Mouse (Mus musculus): ENCODE data around the gene Prokr2. TPM values are rescaled to one million over a fixed set of nuclear protein-coding genes. Genes with fewer than 3 reads are reported as not detected.
"Not testable (repeated sequence)": the region's sequence is repeated elsewhere in the genome, so short reads cannot be mapped to it uniquely, and the experiment has no call there.

The Prokr2 gene
- polyA plus RNA-seq, 1 experiment = 0.10 TPM

DNA sequence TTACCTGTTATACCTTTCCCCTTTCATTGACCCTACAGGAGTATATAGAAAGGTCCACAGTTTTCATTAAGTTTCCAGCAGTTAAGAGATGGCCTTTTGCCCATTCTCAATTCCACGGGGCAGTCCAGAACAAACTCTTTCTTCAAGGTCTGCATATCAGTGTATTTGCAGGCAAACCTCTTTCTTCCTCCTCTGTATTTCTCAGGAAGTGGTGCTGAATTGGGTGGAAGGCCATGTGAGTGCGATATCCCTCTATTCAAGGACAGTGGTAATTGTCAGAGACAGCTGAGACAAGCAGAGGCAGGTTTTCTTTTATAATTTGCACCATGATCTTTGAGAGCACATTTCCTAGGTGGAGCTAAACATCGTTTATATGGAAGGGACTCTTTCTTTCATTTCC lies 16.8 kb downstream of the Prokr2 start:
- H3K27me3 ChIP-seq (replicated peaks) = peaks cover under 1% of the 10 kb centered on the region
- peaks cover 4% of the 10 kb centered on the region for H3K4me1 ChIP-seq
- H3K36me3 ChIP-seq (replicated peaks; ENCODE audit: low read length) = no peaks in the 10 kb centered on the region
- peaks cover 14% of the 10 kb centered on the region for H3K9me3 ChIP-seq
- H3K4me3 ChIP-seq (replicated peaks) = no peak overlapping the region
- TF ChIP-seq FLI1 (IDR thresholded peaks at IDR 0.05; ENCODE audit: low read length) (no peak), GATA1 (IDR thresholded peaks at IDR 0.05; ENCODE audit: borderline replicate concordance, low read length) (no peak)

GRCm38 (mm10) chr2:132343846-132344245 lies 41.4 kb downstream of the Prokr2 start:
- TF ChIP-seq FLI1 (IDR thresholded peaks at IDR 0.05; ENCODE audit: low read length) (no peak), GATA1 (IDR thresholded peaks at IDR 0.05; ENCODE audit: borderline replicate concordance, low read length) (no peak)
- H3K36me3 ChIP-seq (replicated peaks; ENCODE audit: low read length) = no peaks in the 10 kb centered on the region
- H3K27me3 ChIP-seq (replicated peaks) = no peaks in the 10 kb centered on the region
- peaks cover 13% of the 10 kb centered on the region for H3K9me3 ChIP-seq
- H3K4me1 ChIP-seq = peaks cover 12% of the 10 kb centered on the region
- H3K4me3 ChIP-seq (replicated peaks) = no peak overlapping the region

DNA sequence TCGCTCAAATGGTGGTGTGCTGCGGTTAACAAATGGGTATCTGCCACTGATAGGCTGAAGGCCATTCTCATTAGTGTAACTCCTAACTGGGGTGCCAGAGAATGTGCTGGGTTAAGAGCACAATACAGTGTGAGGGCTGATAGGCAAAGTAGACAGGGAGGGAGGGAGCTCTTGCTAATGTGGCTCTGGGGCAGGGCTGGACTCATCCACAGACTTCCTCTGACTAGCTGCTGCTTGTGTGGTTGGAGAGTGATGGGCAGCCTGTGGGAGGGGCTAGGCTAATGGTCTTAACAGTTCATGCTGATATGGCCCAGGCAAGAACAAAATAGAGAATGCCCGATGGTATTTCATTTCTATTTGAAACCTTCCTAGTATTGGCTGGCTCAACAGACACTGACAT lies 44.0 kb downstream of the Prokr2 start:
- peaks cover 13% of the 10 kb centered on the region for H3K9me3 ChIP-seq
- peaks cover 12% of the 10 kb centered on the region for H3K4me1 ChIP-seq
- no peak overlapping the region for H3K4me3 ChIP-seq (replicated peaks)
- no peaks in the 10 kb centered on the region for H3K27me3 ChIP-seq (replicated peaks)
- no peak for TF ChIP-seq FLI1 (IDR thresholded peaks at IDR 0.05; ENCODE audit: low read length)
- no peak for TF ChIP-seq GATA1 (IDR thresholded peaks at IDR 0.05; ENCODE audit: borderline replicate concordance, low read length)
- no peaks in the 10 kb centered on the region for H3K36me3 ChIP-seq (replicated peaks; ENCODE audit: low read length)

- no peaks in the 10 kb centered on the region for H3K27me3 ChIP-seq (replicated peaks)
- H3K9me3 ChIP-seq = peaks cover 13% of the 10 kb centered on the region
- TF ChIP-seq GATA1 (IDR thresholded peaks at IDR 0.05; ENCODE audit: borderline replicate concordance, low read length) (no peak), FLI1 (IDR thresholded peaks at IDR 0.05; ENCODE audit: low read length) (no peak)
- no peak overlapping the region for H3K4me3 ChIP-seq (replicated peaks)
- H3K4me1 ChIP-seq = peaks cover 12% of the 10 kb centered on the region
- no peaks in the 10 kb centered on the region for H3K36me3 ChIP-seq (replicated peaks; ENCODE audit: low read length)
Measured at GRCm38 (mm10) chr2:132340350-132340749, 44.9 kb downstream of the Prokr2 start.

DNA sequence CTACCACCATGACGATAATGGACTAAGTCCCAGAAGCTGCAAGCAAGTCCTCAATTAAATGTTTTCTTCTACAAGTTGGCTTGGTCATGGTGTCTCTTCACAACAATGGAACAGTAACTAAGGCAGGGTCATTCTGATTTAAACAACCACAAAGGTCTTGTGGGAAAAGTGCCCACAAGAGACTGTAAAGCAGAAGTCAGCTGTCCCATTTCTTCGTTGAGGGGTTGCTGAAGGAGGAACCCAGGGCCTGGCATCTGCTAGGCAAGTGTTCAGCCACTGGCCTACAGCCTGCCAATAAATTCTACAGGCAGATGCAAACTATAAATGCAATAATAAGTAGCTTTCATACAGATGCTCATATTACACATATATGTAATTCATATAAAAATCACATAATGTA lies 48.0 kb downstream of the Prokr2 start:
- H3K4me3 ChIP-seq (replicated peaks) = no peak overlapping the region
- H3K36me3 ChIP-seq (replicated peaks; ENCODE audit: low read length) = no peaks in the 10 kb centered on the region
- H3K4me1 ChIP-seq = peaks cover 12% of the 10 kb centered on the region
- H3K9me3 ChIP-seq = peaks cover 4% of the 10 kb centered on the region; the same call in 1 of the 2 replicates
- no peaks in the 10 kb centered on the region for H3K27me3 ChIP-seq (replicated peaks)
- no peak for TF ChIP-seq GATA1 (IDR thresholded peaks at IDR 0.05; ENCODE audit: borderline replicate concordance, low read length)
- TF ChIP-seq FLI1 (IDR thresholded peaks at IDR 0.05; ENCODE audit: low read length) = no peak

GRCm38 (mm10) chr2:132323541-132323940 lies 61.7 kb downstream of the Prokr2 start:
- Histone ChIP-seq H3K27me3 (replicated peaks) (peaks cover 18% of the 10 kb centered on the region), H3K36me3 (replicated peaks; ENCODE audit: low read length) (no peaks in the 10 kb centered on the region), H3K4me3 (replicated peaks) (no peak overlapping the region)

GRCm38 (mm10) chr2:132320516-132320915 lies 64.7 kb downstream of the Prokr2 start:
- TF ChIP-seq GATA1 (IDR thresholded peaks at IDR 0.05; ENCODE audit: borderline replicate concordance, low read length) = no peak
- TF ChIP-seq FLI1 (IDR thresholded peaks at IDR 0.05; ENCODE audit: low read length) = no peak

More at GRCm38 (mm10) chr2:132323541-132323940, 61.7 kb downstream of the Prokr2 start:
- H3K9me3 ChIP-seq = peaks cover 14% of the 10 kb centered on the region
- TF ChIP-seq FLI1 (IDR thresholded peaks at IDR 0.05; ENCODE audit: low read length) (no peak), GATA1 (IDR thresholded peaks at IDR 0.05; ENCODE audit: borderline replicate concordance, low read length) (no peak)
- no peaks in the 10 kb centered on the region for H3K4me1 ChIP-seq

GRCm38 (mm10) chr2:132317178-132317577 lies 68.1 kb downstream of the Prokr2 start:
- TF ChIP-seq GATA1 (IDR thresholded peaks at IDR 0.05; ENCODE audit: borderline replicate concordance, low read length) = no peak
- TF ChIP-seq FLI1 (IDR thresholded peaks at IDR 0.05; ENCODE audit: low read length) = no peak
- Histone ChIP-seq H3K4me3 (replicated peaks) (no peak overlapping the region), H3K27me3 (replicated peaks) (peaks cover 9% of the 10 kb centered on the region), H3K9me3 (peaks cover 15% of the 10 kb centered on the region), H3K4me1 (peaks cover 15% of the 10 kb centered on the region), H3K36me3 (replicated peaks; ENCODE audit: low read length) (peaks cover 15% of the 10 kb centered on the region)

More at GRCm38 (mm10) chr2:132320516-132320915, 64.7 kb downstream of the Prokr2 start:
- no peaks in the 10 kb centered on the region for H3K36me3 ChIP-seq (replicated peaks; ENCODE audit: low read length)
- no peak overlapping the region for H3K4me3 ChIP-seq (replicated peaks)
- H3K4me1 ChIP-seq = peaks cover 7% of the 10 kb centered on the region
- peaks cover 14% of the 10 kb centered on the region for H3K27me3 ChIP-seq (replicated peaks)
- H3K9me3 ChIP-seq = peaks cover 12% of the 10 kb centered on the region

- peaks cover 24% of the 10 kb centered on the region for H3K36me3 ChIP-seq (replicated peaks; ENCODE audit: low read length)
- H3K27me3 ChIP-seq (replicated peaks) = peaks cover 9% of the 10 kb centered on the region
- H3K9me3 ChIP-seq = peaks cover 15% of the 10 kb centered on the region
- peaks cover 17% of the 10 kb centered on the region for H3K4me1 ChIP-seq
- H3K4me3 ChIP-seq (replicated peaks) = no peak overlapping the region
- TF ChIP-seq FLI1 (IDR thresholded peaks at IDR 0.05; ENCODE audit: low read length) (no peak), GATA1 (IDR thresholded peaks at IDR 0.05; ENCODE audit: borderline replicate concordance, low read length) (no peak)
Measured at GRCm38 (mm10) chr2:132316041-132316808, 69.0 kb downstream of the Prokr2 start.

DNA sequence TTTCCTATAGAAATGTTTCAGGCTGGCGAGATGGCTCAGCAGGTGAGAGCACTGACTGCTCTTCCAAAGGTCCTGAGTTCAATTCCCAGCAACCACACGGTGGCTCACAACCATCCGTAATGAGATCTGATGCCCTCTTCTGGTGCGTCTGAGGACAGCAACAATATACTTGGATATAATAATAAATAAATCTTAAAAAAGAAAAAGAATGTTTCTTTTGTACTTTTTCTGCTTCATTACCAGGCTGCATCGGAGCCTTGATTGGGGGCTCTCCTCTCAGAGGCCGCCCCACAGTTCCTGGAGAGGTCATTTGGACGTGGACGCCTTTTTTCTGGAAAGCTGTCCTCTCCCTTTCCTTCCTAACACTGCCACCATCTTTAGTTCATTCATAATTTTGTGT lies 71.2 kb downstream of the Prokr2 start:
- peaks cover 12% of the 10 kb centered on the region for H3K9me3 ChIP-seq
- peaks cover 38% of the 10 kb centered on the region for H3K4me1 ChIP-seq
- not testable (repeated sequence) for H3K4me3 ChIP-seq (replicated peaks); H3K27me3 ChIP-seq (replicated peaks)
- H3K36me3 ChIP-seq (replicated peaks; ENCODE audit: low read length) = peaks cover 46% of the 10 kb centered on the region

Data from megakaryocyte, embryonic 14.5 days (primary cell).